Mouse (Mus musculus): ENCODE data around the gene Slc24a3. TPM values are rescaled to one million over a fixed set of nuclear protein-coding genes. Genes with fewer than 3 reads are reported as not detected.
A peak's percentile ranks its signal among the peaks of the same experiment; 100 is the strongest.

The Slc24a3 gene
- polyA plus RNA-seq, 1 experiment from 2014 or later = 21.5 TPM

GRCm38 (mm10) chr2:145358236-145358942, 190.8 kb downstream of the Slc24a3 start:
- ATAC-seq (ENCODE audit: low FRiP score) (no peak), DNase-seq (ENCODE audit: low spot score) (no peak)
- Histone ChIP-seq H3K4me3 (replicated peaks; ENCODE audit: low read length) (no peak overlapping the region), H3K36me3 (replicated peaks; ENCODE audit: control insufficient read depth, insufficient read depth) (no peaks in the 10 kb centered on the region), H3K4me2 (replicated peaks) (no peak overlapping the region), H3K27me3 (ENCODE audit: control insufficient read depth, insufficient read depth, low read length) (no peaks in the 10 kb centered on the region), H3K9me3 (ENCODE audit: control insufficient read depth, low read length) (no peaks in the 10 kb centered on the region), H3K9ac (no peak overlapping the region), H3K4me1 (replicated peaks; ENCODE audit: control insufficient read depth, insufficient read depth, low read length) (no peaks in the 10 kb centered on the region), H3K27ac (no peak overlapping the region)
- WGBS = 77% methylated on average over 6 of the region's 6 CpGs

- no peaks in the 10 kb centered on the region for H3K4me1 ChIP-seq (replicated peaks; ENCODE audit: control insufficient read depth, insufficient read depth, low read length)
- no peak overlapping the region for H3K9ac ChIP-seq
- no peaks in the 10 kb centered on the region for H3K36me3 ChIP-seq (replicated peaks; ENCODE audit: control insufficient read depth, insufficient read depth)
- no peaks in the 10 kb centered on the region for H3K27me3 ChIP-seq (ENCODE audit: control insufficient read depth, insufficient read depth, low read length)
- no peak overlapping the region for H3K4me2 ChIP-seq (replicated peaks)
- no peak overlapping the region for H3K27ac ChIP-seq
- ATAC-seq (ENCODE audit: low FRiP score) (no peak), DNase-seq (ENCODE audit: low spot score) (no peak)
- WGBS = 76% methylated on average over 2 of the region's 2 CpGs
- H3K4me3 ChIP-seq (replicated peaks; ENCODE audit: low read length) = no peak overlapping the region
- H3K9me3 ChIP-seq (ENCODE audit: control insufficient read depth, low read length) = no peaks in the 10 kb centered on the region
Observed at GRCm38 (mm10) chr2:145363604-145364003, 196.1 kb downstream of the Slc24a3 start.

GRCm38 (mm10) chr2:145368701-145369100, 201.1 kb downstream of the Slc24a3 start:
- Histone ChIP-seq H3K4me1 (replicated peaks; ENCODE audit: control insufficient read depth, insufficient read depth, low read length) (0 out of 2 replicates have a peak, but pooled peaks cover 3% of the 10 kb centered on the region), H3K36me3 (replicated peaks; ENCODE audit: control insufficient read depth, insufficient read depth) (no peaks in the 10 kb centered on the region), H3K4me2 (replicated peaks) (no peak overlapping the region), H3K27me3 (ENCODE audit: control insufficient read depth, insufficient read depth, low read length) (no peaks in the 10 kb centered on the region), H3K27ac (no peak overlapping the region), H3K4me3 (replicated peaks; ENCODE audit: low read length) (no peak overlapping the region), H3K9ac (no peak overlapping the region), H3K9me3 (ENCODE audit: control insufficient read depth, low read length) (no peaks in the 10 kb centered on the region)
- DNase-seq (ENCODE audit: low spot score) (no peak), ATAC-seq (ENCODE audit: low FRiP score) (no peak)
- 78% methylated on average over 2 of the region's 2 CpGs for WGBS

- ATAC-seq (ENCODE audit: low FRiP score) = no peak
- H3K4me1 ChIP-seq (replicated peaks; ENCODE audit: control insufficient read depth, insufficient read depth, low read length) = 0 out of 2 replicates have a peak, but pooled peaks cover 3% of the 10 kb centered on the region
Observed at GRCm38 (mm10) chr2:145370795-145371194, 203.2 kb downstream of the Slc24a3 start.

GRCm38 (mm10) chr2:145373803-145374202, 206.2 kb downstream of the Slc24a3 start:
- H3K4me2 ChIP-seq (replicated peaks) = no peak overlapping the region
- peak; percentile 40; the same call in 1 of the 2 replicates for ATAC-seq (ENCODE audit: low FRiP score)
- DNase-seq (ENCODE audit: low spot score) = no peak
- WGBS = 60% methylated on average over 5 of the region's 5 CpGs
- no peak overlapping the region for H3K27ac ChIP-seq
- no peak overlapping the region for H3K4me3 ChIP-seq (replicated peaks; ENCODE audit: low read length)
- H3K36me3 ChIP-seq (replicated peaks; ENCODE audit: control insufficient read depth, insufficient read depth) = no peaks in the 10 kb centered on the region
- H3K4me1 ChIP-seq (replicated peaks; ENCODE audit: control insufficient read depth, insufficient read depth, low read length) = 0 out of 2 replicates have a peak, but pooled peaks cover 3% of the 10 kb centered on the region
- H3K9ac ChIP-seq = no peak overlapping the region
- no peaks in the 10 kb centered on the region for H3K9me3 ChIP-seq (ENCODE audit: control insufficient read depth, low read length)
- H3K27me3 ChIP-seq (ENCODE audit: control insufficient read depth, insufficient read depth, low read length) = no peaks in the 10 kb centered on the region

More at GRCm38 (mm10) chr2:145370795-145371194, 203.2 kb downstream of the Slc24a3 start:
- Histone ChIP-seq H3K9me3 (ENCODE audit: control insufficient read depth, low read length) (no peaks in the 10 kb centered on the region), H3K27me3 (ENCODE audit: control insufficient read depth, insufficient read depth, low read length) (no peaks in the 10 kb centered on the region), H3K4me2 (replicated peaks) (no peak overlapping the region), H3K27ac (no peak overlapping the region), H3K36me3 (replicated peaks; ENCODE audit: control insufficient read depth, insufficient read depth) (no peaks in the 10 kb centered on the region), H3K9ac (no peak overlapping the region), H3K4me3 (replicated peaks; ENCODE audit: low read length) (no peak overlapping the region)
- 82% methylated on average over 4 of the region's 4 CpGs for WGBS
- no peak for DNase-seq (ENCODE audit: low spot score)

- Histone ChIP-seq H3K4me3 (replicated peaks; ENCODE audit: low read length) (no peak overlapping the region), H3K9ac (no peak overlapping the region), H3K27ac (no peak overlapping the region), H3K4me2 (replicated peaks) (no peak overlapping the region), H3K9me3 (ENCODE audit: control insufficient read depth, low read length) (no peaks in the 10 kb centered on the region), H3K27me3 (ENCODE audit: control insufficient read depth, insufficient read depth, low read length) (no peaks in the 10 kb centered on the region), H3K36me3 (replicated peaks; ENCODE audit: control insufficient read depth, insufficient read depth) (no peaks in the 10 kb centered on the region), H3K4me1 (replicated peaks; ENCODE audit: control insufficient read depth, insufficient read depth, low read length) (no peaks in the 10 kb centered on the region)
- DNase-seq (ENCODE audit: low spot score) = peak; percentile 64
- peak; percentile 85 for ATAC-seq (ENCODE audit: low FRiP score)
- 72% methylated on average over 13 of the region's 13 CpGs for WGBS
Observed at GRCm38 (mm10) chr2:145382908-145383770, 215.6 kb downstream of the Slc24a3 start.

GRCm38 (mm10) chr2:145384221-145384620, 216.7 kb downstream of the Slc24a3 start:
- no peaks in the 10 kb centered on the region for H3K9me3 ChIP-seq (ENCODE audit: control insufficient read depth, low read length)
- H3K27ac ChIP-seq = no peak overlapping the region
- H3K9ac ChIP-seq = no peak overlapping the region
- H3K4me1 ChIP-seq (replicated peaks; ENCODE audit: control insufficient read depth, insufficient read depth, low read length) = no peaks in the 10 kb centered on the region
- H3K4me2 ChIP-seq (replicated peaks) = no peak overlapping the region
- H3K4me3 ChIP-seq (replicated peaks; ENCODE audit: low read length) = no peak overlapping the region
- no peaks in the 10 kb centered on the region for H3K36me3 ChIP-seq (replicated peaks; ENCODE audit: control insufficient read depth, insufficient read depth)
- WGBS = 90% methylated on average over 2 of the region's 2 CpGs
- H3K27me3 ChIP-seq (ENCODE audit: control insufficient read depth, insufficient read depth, low read length) = no peaks in the 10 kb centered on the region
- DNase-seq (ENCODE audit: low spot score) = no peak
- no peak for ATAC-seq (ENCODE audit: low FRiP score)

- no peak overlapping the region for H3K4me3 ChIP-seq (replicated peaks; ENCODE audit: low read length)
- H3K9ac ChIP-seq = no peak overlapping the region
- ATAC-seq (ENCODE audit: low FRiP score) = no peak
- H3K27me3 ChIP-seq (ENCODE audit: control insufficient read depth, insufficient read depth, low read length) = no peaks in the 10 kb centered on the region
- no peaks in the 10 kb centered on the region for H3K9me3 ChIP-seq (ENCODE audit: control insufficient read depth, low read length)
- no peaks in the 10 kb centered on the region for H3K4me1 ChIP-seq (replicated peaks; ENCODE audit: control insufficient read depth, insufficient read depth, low read length)
- no peak for DNase-seq (ENCODE audit: low spot score)
- H3K36me3 ChIP-seq (replicated peaks; ENCODE audit: control insufficient read depth, insufficient read depth) = no peaks in the 10 kb centered on the region
- no peak overlapping the region for H3K27ac ChIP-seq
- no peak overlapping the region for H3K4me2 ChIP-seq (replicated peaks)
- 95% methylated on average over 3 of the region's 3 CpGs for WGBS
Observed at GRCm38 (mm10) chr2:145385220-145385619, 217.7 kb downstream of the Slc24a3 start.

GRCm38 (mm10) chr2:145385773-145386172, 218.2 kb downstream of the Slc24a3 start:
- Histone ChIP-seq H3K27ac (no peak overlapping the region), H3K36me3 (replicated peaks; ENCODE audit: control insufficient read depth, insufficient read depth) (no peaks in the 10 kb centered on the region), H3K4me1 (replicated peaks; ENCODE audit: control insufficient read depth, insufficient read depth, low read length) (no peaks in the 10 kb centered on the region), H3K9me3 (ENCODE audit: control insufficient read depth, low read length) (no peaks in the 10 kb centered on the region), H3K4me3 (replicated peaks; ENCODE audit: low read length) (no peak overlapping the region), H3K9ac (no peak overlapping the region), H3K27me3 (ENCODE audit: control insufficient read depth, insufficient read depth, low read length) (no peaks in the 10 kb centered on the region), H3K4me2 (replicated peaks) (no peak overlapping the region)
- DNase-seq (ENCODE audit: low spot score) (no peak), ATAC-seq (ENCODE audit: low FRiP score) (no peak)
- WGBS = 56% methylated on average over 1 of the region's 1 CpGs
